Mouse (Mus musculus) thymus, adult 2 months (tissue): Measurements from ENCODE around the gene Rap2a.

ENCODE experiments used
- CTCF ChIP-seq: fragments of 200-500 bp; IDR thresholded peaks from 2 replicates; pipeline ENCODE4 v1.5.1; 2012; ENCODE audit warnings: mild to moderate bottlenecking, control low read depth, low read length, moderate library complexity, borderline replicate concordance; ENCODE audit not compliant: control insufficient read depth, poor library complexity, insufficient read depth; ENCODE audit errors: extremely low read depth
- POLR2A ChIP-seq: fragments of 200-500 bp; IDR thresholded peaks from 2 replicates; pipeline ENCODE4 v1.6.1; 2012; ENCODE audit warnings: mild to moderate bottlenecking, low read length, control low read depth, moderate library complexity; ENCODE audit not compliant: control insufficient read depth, poor library complexity, insufficient read depth; ENCODE audit errors: extremely low read depth

DNA sequence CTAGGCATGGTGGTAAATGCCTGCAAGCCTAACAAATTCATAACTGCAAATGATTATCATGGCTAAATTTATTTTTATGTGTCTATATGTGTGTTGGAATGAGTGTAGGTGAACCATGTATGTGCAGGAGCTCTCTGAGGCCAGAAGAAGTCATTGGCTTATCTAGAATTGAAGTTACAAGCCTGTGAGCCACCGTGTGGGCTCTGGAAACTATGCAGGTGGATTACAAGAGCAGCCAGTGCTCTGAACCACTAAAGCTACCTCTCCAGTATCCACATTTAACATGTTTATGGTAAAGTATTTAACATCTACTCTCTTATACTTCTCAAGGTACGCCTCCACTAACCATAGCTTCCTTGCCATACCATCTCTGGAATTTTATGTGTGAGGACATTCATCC lies 66.7 kb downstream of the Rap2a start:
- no peak for TF ChIP-seq POLR2A
- TF ChIP-seq CTCF, result no peak
